Mouse (Mus musculus): ENCODE measurements around the gene Etd.
"Not testable (repeated sequence)": the region's sequence is repeated elsewhere in the genome, so short reads cannot be mapped to it uniquely, and the experiment has no call there.

The Etd gene

GRCm38 (mm10) chrX:53434618-53435017, at the start of gene Etd:
Gene Etd, plus strand, starts transcription at chrX:53434918.
- no peak for DNase-seq (ENCODE audit: low read depth, low spot score)

- DNase-seq (ENCODE audit: low read depth, low spot score) = no peak
These were observed 48.4 kb upstream of the Etd start for GRCm38 (mm10) chrX:53386362-53386761.

GRCm38 (mm10) chrX:53432888-53433287, 1.8 kb upstream of the Etd start:
- DNase-seq (ENCODE audit: low read depth, low spot score) = peak; percentile 16

- peak; percentile 21 for DNase-seq (ENCODE audit: low read depth, low spot score)
These were observed 24.9 kb downstream of the Etd start for GRCm38 (mm10) chrX:53459573-53459972.

GRCm38 (mm10) chrX:53464194-53464593, 29.5 kb downstream of the Etd start:
- DNase-seq (ENCODE audit: low read depth, low spot score) = not testable (repeated sequence)

Data from ZHBTc4 (cell line).